Mouse (Mus musculus) cerebellum, adult 18-20 months (tissue): ENCODE measurements at regions not wholly inside any gene's neighbourhood (a gene's known extent, or its start where the extent isn't known, plus 50 kb on each side); places are given as distances from the start of the nearest gene placed in this dataset.

Source experiments
- DNase-seq, 2 experiments: peaks; one replicate each; pipeline ENCODE4 v3.0.0; 2021

DNA sequence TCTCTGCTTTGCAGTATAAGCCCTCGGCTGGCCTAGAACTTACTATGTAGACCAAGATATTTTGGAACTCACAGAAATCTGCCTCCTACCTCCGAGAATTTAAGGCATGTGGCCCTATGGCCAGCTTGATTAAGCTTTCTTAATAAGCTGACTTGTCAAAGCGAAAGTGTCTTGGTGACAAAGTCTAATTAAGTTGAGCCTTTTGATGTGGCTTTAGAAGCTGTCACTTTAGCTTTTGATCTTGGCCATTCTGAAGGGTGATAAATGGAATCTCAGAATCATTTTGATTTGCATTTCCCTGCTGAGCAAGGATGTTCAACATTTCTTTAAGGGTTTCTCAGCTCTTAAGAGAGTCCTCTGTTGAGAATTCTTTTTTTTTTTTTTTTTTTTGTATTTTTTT is 67.6 kb upstream of the Tdrd3 start:
- no peak for DNase-seq

DNA sequence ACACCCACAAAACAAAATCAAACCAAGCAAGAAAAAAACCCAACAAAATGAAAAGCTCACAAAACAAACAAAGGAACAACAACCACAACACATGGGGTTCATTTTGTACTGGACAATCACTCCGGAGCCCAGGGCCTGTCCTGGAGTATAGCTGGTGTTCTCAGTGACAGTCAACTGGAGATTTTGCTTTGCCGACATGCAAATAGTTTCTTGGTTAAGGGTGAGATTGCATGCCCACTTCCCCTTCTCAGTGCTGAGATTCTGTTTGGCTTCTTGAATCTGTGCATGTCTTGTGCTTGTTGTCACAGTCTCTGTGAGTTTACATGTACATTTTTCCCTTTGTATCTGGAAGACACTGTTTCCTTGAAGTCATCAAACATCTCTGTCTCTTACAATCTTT is 50.6 kb upstream of the Tdrd3 start:
- DNase-seq = no peak
